Mouse (Mus musculus): ENCODE data around the gene Ptcd2.

The Ptcd2 gene

DNA sequence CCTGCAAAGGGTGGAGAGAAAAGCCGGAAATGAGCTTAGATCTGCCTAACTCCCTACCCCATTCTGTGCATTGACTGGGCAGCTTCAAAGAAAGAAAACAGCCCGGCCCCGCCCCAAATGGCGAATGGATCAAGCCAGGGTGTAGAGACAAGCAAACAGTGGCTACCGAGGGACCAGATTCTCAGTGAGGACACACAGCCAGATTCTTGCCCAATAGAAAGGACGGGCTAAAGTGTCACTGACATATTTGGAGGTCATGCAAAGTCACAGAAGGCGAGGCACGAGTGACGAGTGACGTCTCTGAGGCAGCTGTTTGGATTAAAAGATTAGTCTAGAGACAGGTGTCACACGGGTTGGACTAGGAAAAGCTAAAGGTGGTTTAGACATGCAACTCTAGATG, 40.1 kb downstream of the Ptcd2 start:
- no peak for DNase-seq (ENCODE audit: low read depth)

DNA sequence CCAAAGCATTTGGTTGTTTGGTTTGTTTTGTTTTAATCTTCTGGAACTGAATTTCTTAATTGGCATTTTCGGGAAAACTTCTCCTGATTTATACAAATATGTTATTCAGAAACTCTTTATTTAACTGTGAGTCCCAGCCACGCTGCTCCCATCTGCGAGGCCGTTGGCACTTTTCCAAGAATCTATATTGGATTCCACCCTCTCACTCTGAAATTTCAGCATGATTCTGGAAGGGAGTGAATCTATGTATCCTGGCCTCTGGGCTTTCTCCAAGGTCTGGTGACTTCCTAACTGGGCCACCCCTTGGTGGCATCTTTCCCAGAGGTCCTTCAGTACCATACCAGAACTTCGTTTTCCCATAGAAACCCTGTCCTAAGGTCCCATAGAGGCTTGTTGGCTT, 40.7 kb downstream of the Ptcd2 start:
- no peak for DNase-seq (ENCODE audit: low read depth)

DNA sequence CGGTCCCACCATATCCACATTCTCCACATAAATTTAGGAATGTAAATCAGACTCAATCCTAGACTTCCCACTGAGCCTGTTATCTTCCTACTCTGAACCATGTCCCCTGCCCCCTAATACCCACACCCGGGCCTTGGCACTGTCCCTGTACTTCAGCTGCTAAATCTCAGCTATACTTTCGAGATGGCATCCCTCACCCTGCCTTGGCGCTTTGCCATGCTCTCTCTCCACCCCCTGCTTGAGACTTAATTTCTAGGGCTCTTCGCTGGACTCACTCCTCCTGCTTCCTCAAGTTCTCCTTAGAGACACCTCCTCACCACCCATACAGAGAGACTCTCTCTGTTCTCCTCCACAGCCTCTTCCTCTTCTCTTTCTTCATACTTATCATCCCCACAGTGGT, 44.6 kb downstream of the Ptcd2 start:
- DNase-seq (ENCODE audit: low read depth): no peak

DNA sequence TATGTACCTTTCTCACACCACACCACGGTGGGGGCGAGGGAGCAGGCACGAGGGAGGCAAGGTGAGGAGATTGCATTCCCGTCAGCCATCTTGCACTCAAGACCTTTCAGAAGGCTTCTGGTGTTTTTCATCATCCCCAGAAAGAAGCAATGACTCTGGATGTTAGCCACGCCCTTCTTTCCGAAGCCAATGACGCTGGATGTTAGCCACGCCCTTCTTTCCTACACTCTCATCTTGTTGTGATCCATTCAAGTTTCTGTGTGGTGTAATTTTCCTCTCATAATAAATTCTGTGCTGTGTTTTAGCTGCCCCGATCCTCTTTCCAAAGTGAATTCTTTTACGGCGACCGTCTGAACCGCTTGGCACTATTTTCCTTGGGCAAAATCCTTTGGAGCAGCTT, 50.3 kb downstream of the Ptcd2 start:
- DNase-seq (ENCODE audit: low read depth): no peak

DNA sequence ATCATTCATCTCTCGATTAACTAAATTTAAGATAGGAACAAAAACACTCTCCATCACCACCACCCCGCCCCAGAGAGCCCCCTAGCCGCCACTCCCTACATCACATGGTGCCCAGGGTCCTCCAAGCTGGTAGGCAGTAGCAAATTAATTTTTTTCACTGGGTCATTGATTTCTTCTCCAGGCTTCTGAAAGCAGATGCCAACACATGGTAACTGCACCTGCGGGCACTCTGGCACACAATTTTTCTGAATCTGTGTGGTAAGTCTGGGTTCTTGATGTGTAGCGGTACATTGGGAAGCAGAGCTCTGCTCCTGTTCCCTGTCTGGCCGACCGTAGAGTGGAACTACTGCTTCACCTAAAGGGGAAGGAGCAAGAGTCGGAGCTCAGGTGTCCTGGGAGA, 53.7 kb downstream of the Ptcd2 start:
- no peak for DNase-seq (ENCODE audit: low read depth)

DNA sequence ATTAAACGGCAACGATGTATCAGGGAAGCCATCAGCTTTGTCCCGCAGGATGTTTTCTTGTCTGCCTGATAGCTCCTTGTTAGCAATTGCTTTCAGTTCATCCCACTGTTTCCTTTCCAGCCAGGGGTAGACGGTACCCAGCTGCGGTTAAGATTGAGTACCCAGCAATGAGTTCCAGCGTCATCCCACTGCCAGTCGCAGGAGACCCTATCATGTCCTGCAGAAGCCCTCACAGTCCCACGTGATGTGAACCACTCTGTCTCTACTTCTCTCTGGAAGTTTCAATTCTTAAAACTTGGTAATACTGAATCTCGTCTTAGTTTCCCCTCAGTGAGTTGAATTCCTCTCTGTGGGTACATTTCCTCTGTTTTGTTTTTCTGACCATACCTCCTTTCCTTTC, 56.7 kb downstream of the Ptcd2 start:
- DNase-seq (ENCODE audit: low read depth): no peak

DNA sequence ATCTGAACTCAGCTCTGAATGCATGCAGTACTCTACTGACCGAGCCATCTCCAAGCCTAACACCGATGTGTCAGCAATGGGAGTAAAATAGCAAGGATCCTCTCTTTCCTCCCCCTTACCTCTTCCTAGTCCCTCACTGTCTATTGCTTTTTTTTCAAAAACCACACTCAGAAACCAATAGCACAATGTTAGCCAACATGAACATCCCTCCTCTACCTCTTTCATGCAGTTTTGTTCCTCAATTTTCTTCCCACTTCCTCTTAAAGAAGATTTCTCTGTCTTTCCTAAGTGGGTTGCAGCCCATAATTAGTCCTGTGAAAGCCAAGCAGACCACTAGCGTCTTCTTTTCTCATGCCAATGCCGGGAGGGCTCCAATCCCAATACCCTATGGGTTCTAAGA, 57.3 kb downstream of the Ptcd2 start:
- DNase-seq (ENCODE audit: low read depth): no peak

DNA sequence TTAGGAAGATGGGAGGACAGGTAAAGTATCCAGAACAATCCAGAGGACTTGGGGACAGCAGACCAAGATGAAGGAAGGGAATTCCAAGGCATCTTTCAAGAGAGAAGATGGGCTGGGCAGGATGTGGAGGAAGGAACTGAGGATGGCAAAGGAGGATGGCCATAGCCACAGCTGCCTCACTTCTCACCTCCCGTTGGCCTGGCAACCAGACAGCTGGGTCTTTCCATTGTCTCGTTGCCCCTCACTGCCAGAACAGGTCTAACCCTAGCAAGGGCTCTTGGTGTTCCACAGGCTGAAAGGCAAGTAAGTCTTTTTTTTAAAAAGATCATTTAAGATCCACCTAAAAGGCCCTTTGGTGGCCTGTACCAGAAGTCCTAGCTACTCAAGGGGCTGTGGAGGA, 59.3 kb downstream of the Ptcd2 start:
- DNase-seq (ENCODE audit: low read depth): no peak

DNA sequence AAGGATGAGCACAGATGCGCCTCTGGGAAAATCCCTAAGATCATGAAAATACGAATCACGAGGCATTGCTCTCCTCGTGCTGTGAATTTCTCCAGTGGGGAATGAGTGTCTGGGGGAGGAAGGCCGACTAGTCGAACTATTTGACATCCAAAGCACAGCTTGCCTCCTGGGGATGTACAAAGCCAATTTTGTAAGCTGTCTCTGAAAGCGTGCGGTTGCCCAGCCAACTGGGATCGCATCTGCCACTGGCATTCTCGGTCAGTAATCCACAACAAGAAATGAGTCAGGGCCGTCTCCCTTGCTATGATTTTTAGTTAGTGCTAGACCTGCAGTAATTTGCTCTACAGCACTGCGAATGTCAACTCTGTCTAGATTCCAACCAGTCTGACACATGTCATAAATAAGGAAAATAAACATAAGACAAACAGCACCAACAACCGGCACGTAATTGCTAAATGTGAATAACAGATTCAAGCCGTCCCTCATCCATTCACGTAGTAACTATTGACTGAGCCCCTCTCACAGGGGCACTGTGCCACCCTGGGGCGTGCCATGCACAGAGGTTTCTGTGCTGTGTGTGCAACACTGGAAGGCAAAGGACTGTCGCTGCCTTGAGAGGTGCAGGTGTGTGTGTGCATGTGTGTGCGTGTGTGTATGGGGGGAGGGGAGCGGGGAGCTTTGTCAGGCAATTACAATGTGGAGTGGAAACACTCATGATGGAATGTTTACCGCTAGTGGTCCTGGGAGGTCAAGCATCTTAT, 59.9 kb downstream of the Ptcd2 start:
- no peak for DNase-seq (ENCODE audit: low read depth)

DNA sequence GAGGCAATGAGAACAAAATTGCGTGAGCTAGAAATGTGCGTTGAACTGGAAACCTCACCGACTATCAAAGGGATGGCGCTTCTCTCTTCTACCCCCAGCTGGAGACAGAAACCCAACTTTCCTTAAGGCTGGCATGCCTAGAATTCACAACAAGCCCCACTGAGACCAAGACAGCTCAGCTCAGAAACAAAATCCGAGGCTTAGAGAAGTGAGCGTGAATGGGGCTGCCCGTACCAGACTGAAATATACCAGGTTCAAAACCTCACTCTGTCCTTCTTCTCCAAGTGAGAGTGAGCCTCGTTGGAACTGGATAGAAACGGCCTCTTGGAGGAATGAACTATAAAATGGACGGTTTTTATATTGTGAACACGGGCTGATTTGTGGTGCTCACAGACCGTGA, 60.6 kb downstream of the Ptcd2 start:
- DNase-seq (ENCODE audit: low read depth): no peak

DNA sequence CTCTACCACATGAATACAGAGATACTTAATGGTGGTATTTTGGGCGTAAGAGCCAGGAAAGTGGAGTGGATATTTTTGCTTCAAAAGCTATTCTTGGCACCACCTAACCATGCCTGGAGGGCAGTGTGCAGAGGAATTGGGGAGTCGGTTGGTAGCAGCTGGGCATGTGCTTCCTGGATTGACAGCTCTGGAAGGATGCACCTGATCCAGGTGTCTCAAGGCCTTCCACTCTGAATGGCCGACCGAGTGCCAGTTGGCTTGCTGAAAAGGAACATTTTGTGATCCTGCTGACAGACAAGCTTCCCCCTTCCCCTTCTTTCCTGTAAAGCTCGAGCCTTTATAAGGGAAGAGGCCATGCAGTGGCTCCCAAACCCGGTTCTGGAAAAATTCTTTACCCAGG, 61.5 kb downstream of the Ptcd2 start:
- DNase-seq (ENCODE audit: low read depth): no peak

DNA sequence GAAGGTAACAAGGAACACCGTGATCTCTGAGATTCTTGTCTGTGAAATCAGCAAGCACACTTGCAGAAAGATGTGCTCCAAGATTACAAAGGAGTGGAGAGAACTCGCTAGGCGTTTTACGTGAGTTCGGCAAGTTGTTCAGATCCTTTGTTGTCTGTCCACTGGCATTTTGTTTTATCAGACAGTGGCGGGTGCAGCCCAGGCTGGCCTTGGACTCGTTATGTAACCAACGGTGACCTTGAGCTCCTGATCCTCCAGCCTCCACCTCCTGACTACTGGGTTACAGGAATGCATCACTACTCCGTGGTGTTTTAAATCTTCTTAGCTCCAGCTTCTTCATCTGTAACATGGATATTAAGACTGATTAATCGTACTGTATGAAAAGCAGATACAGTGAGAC, 65.2 kb downstream of the Ptcd2 start:
- no peak for DNase-seq (ENCODE audit: low read depth)

DNA sequence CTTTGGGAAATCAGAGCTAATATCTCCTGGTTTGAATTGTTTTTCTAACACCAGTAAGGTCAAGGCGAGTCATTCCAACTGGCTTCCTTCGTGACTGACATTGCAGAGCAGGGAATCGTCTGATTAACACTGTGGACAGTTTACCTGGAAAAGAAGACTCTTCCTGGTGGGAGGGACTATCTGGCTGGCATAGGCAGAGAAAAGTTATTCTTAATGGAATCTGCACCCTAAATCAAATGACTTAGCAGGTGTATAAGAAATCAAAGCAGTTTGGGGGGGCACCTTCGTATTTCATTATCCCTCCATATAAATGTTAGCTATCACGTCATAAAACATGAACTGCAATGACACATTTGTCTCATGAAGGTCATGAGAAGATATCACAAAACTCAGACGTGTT, 66.0 kb downstream of the Ptcd2 start:
- DNase-seq (ENCODE audit: low read depth): no peak

DNA sequence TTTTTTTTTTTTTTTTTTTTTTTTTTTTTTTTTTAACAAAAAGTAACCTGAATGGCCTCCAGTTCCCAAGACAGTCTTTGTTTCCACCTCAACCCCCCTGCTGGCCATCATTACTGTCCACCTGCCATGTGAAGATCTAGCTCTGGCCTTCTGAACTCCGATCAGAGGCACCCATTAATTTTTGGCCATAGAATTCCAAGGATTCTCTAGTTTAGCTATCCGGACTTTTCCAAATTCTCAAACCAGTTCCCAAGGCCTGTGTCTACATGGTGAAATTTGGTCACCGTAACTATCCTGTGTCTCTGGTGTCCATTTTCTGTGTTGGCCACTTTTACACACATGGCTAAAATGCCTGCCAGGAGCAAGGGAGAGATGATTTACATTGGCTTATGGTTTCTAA, 67.0 kb downstream of the Ptcd2 start:
- DNase-seq (ENCODE audit: low read depth): no peak

DNA sequence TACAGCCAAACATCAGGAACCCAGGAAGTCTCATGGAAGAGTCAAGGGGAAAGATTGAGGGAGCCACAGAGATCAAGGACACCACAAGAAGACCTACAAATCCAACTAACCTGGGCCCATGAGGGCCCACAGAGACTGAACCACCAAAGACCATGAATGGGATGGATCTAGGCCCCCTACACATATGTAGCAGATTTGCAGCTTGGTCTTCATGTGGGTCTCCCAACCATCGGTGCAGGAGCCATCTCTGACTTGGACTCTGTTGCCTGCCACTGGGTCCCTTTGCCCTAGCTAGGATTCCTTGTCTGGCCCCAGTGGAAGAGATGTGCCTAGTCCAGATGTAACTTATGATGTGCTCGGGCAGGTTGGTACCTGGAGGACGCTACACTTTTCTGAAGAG, 72.5 kb downstream of the Ptcd2 start:
- no peak for DNase-seq (ENCODE audit: low read depth)
